Mouse (Mus musculus) WW6 (cell line): ENCODE data around the gene Hbb-bh2.
"Not testable (repeated sequence)": the region's sequence is repeated elsewhere in the genome, so short reads cannot be mapped to it uniquely, and the experiment has no call there.

Experiments
- DNase-seq: peaks from one replicate; pipeline ENCODE4 v3.0.0-alpha.2; 2013; ENCODE audit warnings: low read depth, low spot score

Gene Hbb-bh2

DNA sequence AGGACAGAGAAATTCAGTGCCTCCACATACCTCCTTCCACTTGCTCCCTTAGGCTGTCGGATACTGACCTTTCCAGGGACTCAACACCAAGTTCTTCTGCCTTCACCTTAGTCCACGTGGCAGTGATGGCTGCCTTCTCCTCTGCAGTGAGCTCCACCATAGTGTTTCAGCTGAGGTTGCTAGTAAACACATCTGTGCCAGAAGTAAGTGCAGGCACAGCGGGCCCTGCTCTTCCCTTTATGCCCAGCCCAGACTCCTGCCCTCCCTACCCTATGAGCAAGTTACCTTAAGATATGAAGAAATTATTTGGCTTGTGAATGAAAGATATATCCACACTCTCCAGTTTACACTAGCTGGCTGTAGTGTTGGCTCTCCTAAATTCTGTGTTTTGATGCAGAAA lies at the start of gene Hbb-bh2:
Gene Hbb-bh2, minus strand, starts transcription at position 253 of the 400 bp plus-strand sequence.
- DNase-seq, result no peak

DNA sequence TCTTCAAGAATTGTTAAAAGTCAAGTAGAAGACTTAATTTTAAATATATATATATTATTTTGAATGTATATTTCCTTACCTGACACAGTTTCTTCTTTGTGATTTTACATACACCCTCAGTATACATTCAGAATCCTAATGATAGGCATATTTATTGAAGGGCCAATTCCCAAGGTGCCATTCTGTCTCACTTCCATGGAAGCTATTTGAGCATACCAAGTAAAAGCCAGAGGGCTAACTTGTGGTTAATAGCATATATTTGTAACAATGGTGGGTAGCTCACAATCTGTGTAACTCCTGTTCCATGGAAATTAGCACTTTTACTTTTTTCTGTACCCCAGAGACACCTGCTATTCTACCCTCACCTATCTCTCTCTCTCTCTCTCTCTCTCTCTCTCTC lies 45.8 kb upstream of the Hbb-bh2 start, which contains the start of gene Olfr66:
Gene Olfr66, minus strand, starts transcription at position 101 of the 400 bp plus-strand sequence.
- DNase-seq, result no peak

DNA sequence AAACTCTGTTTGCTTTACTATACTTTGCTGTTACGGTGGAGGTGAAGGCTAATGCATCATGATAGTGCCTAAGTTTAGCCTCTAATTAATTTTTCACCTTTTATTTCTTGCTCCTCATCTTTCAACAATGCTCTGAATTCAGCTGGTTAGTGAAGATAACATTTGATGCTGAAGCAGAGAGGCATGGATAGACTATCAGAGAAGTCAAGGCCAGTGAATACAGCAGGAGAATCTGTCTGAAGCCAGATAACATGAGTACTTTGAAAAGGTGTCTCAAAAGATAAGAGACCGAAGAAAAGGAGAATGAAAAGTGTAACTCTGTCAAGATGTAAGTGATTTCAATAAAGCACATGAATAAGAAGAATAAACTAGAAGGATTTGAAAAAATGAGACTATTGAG lies 36.8 kb upstream of the Hbb-bh2 start:
- no peak for DNase-seq

DNA sequence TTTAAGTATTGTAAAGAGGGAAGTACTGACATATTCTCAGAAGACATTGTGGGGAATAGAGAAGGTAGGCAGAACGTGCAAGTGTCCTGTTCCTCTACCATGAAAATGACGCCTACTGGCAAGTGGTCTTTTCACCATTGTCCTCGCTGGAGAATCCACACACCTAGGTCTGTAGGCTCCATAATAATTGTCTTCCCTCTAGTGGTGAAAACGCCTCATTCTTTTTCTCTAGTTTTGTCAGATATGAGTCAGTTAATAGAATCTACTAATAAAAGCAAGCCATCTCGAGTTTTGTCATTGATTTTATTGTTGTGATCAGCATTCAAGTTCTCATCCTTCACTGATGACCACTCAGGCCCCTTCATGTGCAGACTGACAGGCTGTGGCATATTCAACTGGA lies 34.1 kb upstream of the Hbb-bh2 start:
- no peak for DNase-seq

DNA sequence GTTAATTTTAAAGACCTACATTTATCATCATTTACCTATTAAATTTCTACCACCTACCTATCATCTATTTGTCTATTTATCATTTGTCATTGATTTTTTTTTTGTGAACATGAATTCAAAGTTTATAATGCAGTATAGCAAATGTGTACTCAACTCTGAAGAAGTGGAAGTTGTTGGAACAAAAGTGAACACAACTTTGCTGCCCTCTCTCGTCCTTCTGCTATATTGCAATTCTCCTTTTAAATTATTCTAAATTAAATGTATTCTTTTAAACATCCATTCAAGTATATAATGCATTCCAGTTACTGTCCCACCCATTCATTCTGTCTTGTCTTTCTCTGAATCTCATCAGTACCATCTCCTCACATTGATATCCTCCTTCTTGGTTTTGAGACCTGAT lies 32.7 kb upstream of the Hbb-bh2 start:
- DNase-seq, result no peak

DNA sequence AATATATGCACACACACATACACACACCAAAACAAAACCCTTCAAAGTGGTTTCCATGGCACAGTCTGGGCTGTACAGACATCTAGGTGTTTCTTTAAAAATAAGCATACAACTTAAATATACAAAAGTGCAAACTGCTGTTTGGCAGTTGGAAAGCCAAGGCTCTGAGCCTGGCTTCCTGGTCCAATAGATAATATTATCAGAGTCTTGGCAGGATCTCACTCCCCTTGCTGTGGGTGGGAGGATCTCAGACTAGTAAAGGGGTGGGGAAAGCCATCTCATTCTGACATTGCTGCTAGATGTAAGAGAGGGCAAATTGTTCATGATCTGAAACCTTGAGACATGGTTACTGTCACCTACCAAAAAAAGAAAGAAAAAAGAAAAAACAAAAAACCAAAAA lies 30.3 kb upstream of the Hbb-bh2 start:
- DNase-seq, result no peak

DNA sequence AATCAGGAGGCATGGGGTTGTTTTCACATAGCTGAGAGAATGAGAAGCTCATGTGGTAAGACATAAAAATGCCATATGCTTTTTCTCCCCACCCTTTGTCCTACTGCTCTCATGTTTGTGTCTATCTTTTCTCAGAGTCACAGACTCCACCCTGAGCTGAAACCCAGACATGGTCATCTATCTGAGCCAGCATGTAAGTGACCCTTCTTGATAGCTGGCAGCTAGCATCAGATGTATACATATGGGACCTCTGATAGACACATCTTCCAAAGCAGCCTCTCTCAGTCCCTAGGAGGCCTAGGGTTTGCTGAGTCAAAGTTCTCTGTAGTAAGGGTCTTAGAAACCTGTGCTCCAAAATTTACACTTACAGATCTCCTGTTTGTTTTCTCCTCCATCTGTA lies 25.4 kb upstream of the Hbb-bh2 start:
- DNase-seq, result no peak

DNA sequence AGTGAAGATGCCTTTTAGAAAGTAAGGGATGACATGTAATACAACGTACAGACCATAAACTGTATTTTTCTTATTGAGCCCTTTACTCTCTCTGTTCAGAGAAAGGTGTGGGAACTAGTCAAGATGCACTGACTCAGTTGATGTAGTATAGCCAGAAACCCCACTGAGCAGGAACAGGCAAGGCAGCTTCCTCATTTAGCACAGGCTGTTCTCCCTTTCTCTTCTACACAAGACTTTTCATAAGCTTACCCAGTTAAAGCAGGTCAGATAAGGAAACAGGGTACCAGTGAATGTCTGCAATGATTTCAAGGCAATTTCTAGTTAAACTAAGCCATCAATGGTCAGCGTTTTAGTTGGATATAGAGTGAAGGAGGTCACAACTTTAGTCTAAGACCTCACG lies 21.2 kb upstream of the Hbb-bh2 start:
- no peak for DNase-seq

DNA sequence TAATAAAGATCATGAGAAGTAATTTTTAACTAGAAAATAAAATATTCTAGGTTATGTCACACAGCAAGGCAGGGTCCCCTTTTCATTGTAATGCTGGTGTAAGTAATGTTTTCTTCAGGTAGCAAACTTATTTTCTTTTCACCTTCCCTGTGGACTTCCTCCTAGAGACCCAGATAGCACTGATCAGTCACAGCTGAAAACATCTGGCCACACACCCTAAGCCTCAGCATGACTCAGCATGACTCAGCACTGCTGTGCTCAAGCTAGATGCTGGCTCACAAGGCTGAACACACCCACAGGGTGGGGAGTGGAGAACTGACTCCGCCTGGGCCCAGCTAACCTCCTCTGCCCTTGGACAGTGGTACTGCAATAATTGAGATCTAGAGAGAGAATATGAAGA lies 20.5 kb upstream of the Hbb-bh2 start:
- DNase-seq, result peak; percentile 74

DNA sequence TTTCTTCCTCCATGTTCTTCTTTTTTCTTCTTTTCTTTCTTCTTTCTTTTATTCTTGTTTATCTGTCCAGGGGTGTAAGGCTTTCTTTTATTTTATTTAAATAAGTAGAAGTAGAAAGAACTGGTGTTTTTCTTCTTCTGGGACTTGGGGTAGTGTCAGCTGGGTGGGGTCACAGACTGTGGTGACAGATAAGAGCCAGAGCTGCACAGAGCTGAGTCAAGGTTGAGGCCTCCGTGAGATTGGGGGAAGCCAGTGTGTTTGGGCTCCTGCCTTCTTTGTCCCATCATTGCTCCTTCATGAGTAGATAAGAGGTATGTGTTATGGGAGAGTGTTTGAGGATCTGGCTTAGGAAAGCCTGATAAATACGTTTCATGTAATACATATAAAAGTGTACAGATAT lies 18.8 kb upstream of the Hbb-bh2 start:
- DNase-seq, result no peak

DNA sequence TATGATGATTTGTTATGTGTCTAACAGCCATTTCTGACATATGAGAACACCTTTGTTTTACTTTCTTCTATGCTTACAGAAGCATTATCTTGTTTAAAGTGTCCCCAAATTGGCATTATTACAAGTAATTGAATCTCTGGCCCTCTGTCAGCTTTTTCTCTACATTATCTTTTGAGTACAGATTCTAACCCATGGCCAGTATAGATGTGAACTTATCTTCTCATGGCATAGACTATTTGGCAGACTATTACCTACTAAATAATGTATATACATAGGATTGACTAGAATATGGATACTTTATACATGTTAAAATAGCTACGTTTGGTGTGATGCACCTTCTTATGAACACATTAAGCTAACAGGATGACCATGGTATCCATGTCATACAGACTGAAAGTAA lies 14.3 kb upstream of the Hbb-bh2 start:
- DNase-seq, result no peak

DNA sequence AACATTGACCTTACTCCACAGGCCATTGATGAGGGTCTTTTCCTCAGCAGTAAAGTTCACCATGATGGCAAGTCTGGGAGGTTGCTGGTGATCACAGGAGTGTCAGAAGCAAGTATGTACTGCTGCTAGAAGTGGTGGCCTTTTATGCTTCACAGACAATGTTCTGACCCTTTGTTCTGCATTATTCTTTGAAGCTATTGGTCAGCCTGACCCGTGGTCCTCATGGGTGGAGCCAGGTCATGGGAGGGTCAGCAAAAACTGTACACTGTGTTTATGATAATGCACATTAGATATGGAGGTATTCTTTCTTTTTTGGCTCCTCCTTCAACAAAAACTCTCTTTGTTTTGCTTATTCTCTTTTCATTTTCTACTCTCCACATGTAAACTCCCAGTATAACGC lies 12.8 kb upstream of the Hbb-bh2 start, which contains the start of gene Hbb-y:
Gene Hbb-y, minus strand, starts transcription at position 127 of the 400 bp plus-strand sequence.
- DNase-seq, result no peak

DNA sequence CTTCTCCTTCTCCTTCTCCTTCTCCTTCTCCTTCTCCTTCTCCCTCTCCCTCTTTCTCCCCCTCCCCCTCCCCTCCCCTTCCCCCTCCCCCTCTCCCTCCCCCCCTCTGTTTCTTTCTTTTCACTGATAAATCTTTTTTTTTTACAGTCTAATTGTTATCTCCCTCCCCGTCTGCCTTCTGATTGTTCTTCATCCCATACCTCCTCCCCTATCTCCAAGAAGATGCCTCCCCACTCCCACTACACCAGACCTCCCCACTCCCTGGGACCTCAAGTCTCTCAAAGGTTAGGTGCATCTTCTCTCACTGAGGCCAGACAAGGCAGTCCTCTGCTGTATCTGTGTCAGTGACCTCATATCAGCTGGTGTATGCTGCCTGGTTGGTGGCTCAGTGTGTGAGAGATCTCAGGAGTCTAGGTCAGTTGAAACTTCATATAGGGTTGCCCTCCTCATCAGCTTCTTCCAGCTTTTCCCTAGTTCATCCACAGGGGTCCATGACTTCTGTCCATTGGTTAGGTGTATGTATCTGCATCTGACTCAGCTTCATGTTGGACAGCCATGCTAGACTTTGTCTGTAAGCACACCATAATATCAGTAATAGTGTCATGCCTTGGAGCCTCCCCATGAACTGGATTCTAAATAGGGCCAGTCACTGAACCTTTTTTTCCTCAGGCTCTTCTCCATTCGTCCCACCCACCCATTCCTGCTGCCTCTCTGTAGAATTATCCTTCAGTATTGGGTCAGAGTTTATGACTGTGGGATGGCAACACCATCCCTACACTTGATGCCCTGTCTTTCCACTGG lies 4.4 kb upstream of the Hbb-bh2 start:
- DNase-seq, result no peak

DNA sequence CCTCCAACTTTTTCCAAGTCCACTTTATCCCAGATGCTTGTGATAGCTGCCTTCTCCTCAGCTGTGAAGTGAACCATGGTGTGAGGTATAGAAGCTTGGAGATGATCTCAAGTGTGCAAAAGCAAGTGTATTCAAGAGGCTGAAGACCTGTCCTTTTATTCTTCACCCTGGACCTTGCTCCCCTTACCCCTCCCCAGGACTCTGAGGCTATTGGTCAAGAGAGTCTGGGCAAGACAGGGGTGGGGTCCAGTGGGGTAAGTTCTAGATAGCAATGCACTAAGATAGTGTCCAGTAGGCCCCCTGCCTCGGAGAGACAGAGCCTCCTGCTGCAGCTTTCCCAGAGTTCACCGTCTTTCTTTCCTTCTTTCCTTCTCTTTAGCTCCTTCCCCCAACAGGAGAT lies 2.7 kb upstream of the Hbb-bh2 start, which contains the start of gene Hbb-bh1:
Gene Hbb-bh1, minus strand, starts transcription at position 131 of the 400 bp plus-strand sequence.
- no peak for DNase-seq

DNA sequence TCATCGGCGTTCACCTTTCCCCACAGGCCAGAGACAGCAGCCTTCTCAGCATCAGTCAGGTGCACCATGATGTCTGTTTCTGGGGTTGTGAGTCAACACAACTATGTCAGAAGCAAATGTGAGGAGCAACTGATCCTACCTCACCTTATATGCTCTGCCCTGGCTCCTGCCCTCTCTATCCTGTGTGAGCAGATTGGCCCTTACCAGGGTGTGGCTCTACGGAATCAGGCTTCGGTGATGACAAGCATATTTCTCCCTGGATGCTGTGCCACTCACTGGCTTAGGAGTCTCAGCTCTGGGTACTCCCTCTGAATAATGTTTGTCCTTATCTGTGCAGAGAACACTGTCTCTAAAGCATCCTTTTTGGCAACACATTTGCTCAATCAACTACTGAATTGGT lies 12.5 kb downstream of the Hbb-bh2 start, which contains the start of gene Hbb-bs:
Gene Hbb-bs, minus strand, starts transcription at position 289 of the 400 bp plus-strand sequence.
- DNase-seq, result no peak

DNA sequence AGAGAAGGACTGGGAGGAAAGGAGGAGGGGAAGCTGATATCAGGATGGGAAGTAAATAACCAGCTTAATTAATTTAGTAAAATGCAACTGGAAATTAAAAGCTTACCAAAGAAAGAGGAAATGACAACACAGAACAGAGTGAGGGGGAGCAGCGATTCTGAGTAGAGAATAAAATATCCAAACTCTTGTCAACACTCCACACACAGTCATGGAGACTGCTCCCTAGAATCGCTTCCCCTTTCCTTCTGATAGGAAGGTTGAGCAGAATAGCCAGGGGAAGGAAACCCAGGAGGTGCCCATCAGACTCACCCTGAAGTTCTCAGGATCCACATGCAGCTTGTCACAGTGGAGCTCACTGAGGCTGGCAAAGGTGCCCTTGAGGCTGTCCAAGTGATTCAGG lies 13.2 kb downstream of the Hbb-bh2 start:
- not testable (repeated sequence) for DNase-seq

DNA sequence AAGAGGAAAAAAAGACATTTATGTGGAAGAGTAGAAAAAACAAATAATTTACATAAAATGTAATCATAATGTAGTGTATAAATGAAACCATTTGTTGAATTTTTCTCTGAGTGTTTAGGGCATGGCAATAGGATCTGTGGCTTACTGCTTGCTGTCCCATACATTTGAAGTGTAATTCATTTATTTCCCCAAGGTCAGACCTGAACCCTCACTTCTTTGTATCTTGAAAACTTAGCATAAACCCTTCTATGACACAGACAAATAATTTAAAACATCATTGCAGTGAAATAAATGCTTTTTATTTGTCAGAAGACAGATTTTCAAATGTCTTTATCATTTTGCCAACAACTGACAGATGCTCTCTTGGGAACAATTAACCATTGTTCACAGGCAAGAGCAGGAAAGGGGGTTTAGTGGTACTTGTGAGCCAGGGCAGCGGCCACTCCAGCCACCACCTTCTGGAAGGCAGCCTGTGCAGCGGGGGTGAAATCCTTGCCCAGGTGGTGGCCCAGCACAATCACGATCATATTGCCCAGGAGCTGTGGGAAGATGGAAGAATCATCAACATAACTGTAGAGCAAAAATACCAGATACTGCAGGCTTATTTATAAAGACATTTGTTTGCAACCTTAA lies 13.9 kb downstream of the Hbb-bh2 start:
- no peak for DNase-seq

DNA sequence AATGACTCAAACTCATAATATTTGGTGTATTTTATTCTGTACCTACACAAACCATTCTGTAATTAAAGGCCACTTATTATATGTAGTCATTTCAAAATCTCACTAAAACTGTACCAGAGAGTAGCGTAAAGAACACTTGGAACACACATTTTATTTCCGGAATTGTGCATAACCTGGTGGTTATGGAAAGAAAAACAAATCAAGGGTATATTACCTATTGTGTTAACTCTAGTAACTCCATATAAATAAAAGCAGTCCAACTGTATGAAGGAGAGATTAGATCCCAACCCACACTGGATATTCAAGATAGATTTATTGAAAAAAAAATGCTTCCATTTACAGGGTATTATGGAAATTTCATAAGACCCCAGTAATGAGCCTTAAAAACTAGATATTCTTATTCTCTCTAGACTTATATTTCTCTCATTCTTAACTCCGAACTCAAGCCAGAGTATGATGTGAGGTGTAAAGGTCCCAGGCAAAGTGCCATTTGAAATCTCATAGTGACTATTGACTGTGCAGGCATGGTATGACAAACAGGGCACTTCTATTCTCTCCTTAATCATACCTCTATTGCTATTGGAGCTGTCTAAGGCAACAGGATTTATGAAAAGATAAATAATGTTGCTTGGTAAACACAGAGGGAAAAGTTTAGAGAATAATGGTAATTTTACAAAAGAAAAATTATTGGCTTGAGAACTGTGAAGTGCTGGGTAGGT lies 14.6 kb downstream of the Hbb-bh2 start:
- DNase-seq, result no peak

DNA sequence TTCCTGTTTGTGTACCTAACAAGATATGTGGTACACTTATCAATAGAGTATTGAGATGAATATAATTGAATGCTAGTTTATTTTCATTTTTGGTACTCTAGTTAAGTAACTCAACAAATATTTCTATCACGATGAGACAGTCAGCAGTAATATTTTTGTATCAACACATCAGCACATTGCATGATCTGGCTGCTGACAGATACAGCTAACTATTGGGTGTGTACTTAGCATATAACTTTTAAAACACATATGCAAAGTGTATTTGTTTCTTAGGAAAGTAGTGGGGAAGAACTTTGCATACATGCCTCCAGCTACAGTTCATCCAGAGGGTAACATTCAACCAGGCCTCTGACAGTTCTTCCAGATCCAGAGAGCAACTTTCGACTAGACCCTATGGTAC lies 15.7 kb downstream of the Hbb-bh2 start:
- no peak for DNase-seq

DNA sequence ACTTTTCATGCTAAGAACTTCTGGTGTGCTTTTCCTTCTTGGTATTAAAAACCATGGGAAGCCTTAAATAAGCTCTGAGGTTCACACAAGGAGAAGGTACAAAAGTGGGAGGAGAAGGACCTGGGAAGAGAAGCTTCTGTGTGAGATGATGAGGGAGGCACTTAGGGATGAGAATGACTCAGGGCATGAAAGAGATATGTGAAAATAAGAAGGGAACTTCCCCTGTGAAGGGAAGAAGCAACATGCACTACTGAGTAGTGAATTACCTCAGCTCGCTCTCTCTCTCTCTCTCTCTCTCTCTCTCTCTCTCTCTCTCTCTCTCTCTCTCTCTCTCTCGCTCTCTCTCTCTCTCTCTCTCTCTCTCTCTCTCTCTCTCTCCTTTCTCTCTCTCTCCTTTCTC lies 25.2 kb downstream of the Hbb-bh2 start:
- not testable (repeated sequence) for DNase-seq

DNA sequence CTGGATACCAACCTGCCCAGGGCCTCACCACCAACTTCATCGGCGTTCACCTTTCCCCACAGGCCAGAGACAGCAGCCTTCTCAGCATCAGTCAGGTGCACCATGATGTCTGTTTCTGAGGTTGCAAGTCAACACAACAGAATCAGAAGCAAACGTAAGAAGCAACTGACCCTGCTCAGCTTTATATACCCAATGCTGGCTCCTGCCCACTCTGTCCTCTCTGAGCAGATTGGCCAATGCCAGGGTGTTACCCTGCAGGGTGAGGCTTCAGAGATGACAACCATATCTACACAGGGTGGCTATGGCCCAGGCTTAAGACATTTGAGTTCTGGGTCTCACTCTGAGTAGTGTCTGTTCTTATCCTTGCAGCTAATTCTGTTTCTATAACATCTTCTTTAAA lies 26.6 kb downstream of the Hbb-bh2 start, which contains the start of gene Hbb-bt:
Gene Hbb-bt, minus strand, starts transcription at position 231 of the 400 bp plus-strand sequence.
- DNase-seq, result no peak

DNA sequence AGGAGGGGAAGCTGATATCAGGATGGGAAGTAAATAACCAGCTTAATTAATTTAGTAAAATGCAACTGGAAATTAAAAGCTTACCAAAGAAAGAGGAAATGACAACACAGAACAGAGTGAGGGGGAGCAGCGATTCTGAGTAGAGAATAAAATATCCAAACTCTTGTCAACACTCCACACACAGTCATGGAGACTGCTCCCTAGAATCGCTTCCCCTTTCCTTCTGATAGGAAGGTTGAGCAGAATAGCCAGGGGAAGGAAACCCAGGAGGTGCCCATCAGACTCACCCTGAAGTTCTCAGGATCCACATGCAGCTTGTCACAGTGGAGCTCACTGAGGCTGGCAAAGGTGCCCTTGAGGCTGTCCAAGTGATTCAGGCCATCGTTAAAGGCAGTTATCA lies 27.2 kb downstream of the Hbb-bh2 start:
- not testable (repeated sequence) for DNase-seq
